Mouse (Mus musculus) liver, embryonic 14.5 days (tissue): ENCODE results near the gene Hrct1. TPM values are rescaled to one million over a fixed set of nuclear protein-coding genes. Genes with fewer than 3 reads are reported as not detected.

ENCODE experiments used
- ATAC-seq: fragments of 200-750 bp; cut with Nextera tagmentation; 2 replicates; pipeline ENCODE4 v1.8.0; 2017; ENCODE audit warnings: moderate number of reproducible peaks, mild to moderate bottlenecking, moderate library complexity; ENCODE audit not compliant: insufficient read depth
- DNase-seq, 3 experiments: peaks; one replicate each; pipeline ENCODE4 v3.0.0-alpha.2; 2012 to 2013; ENCODE audit warnings: low read depth in 3 of 3, low spot score in 3 of 3
- H3K27ac ChIP-seq: fragments of 300-500 bp; sonication (generic); 2 replicates; pipeline ENCODE4 v1.5.1; 2014; ENCODE audit warnings: moderate library complexity, mild to moderate bottlenecking, control low read depth, inconsistent platforms
- H3K27me3 ChIP-seq: fragments of 300-500 bp; sonication (generic); 2 replicates; pipeline ENCODE4 v1.6.1; 2014; ENCODE audit warnings: mild to moderate bottlenecking, low read length, moderate library complexity; ENCODE audit not compliant: control insufficient read depth, insufficient read depth
- H3K36me3 ChIP-seq: fragments of 300-500 bp; sonication (generic); replicated peaks from 2 replicates; pipeline ENCODE4 v1.6.1; 2014; ENCODE audit warnings: low read depth; ENCODE audit not compliant: control insufficient read depth, insufficient read depth
- H3K4me1 ChIP-seq, 2 experiments: fragments of 200-500 bp in 1 of 2; fragments of 300-500 bp in 1 of 2; sonication (generic) in 1 of 2; replicated peaks; 2 replicates each; pipeline ENCODE4 v1.6.1; 2012 to 2014; ENCODE audit warnings: antibody characterized with exemption in 1 of 2, inconsistent platforms in 1 of 2, low read length in 1 of 2; ENCODE audit not compliant: control insufficient read depth in 2 of 2, insufficient read depth in 2 of 2
- H3K4me2 ChIP-seq: fragments of 300-500 bp; sonication (generic); 2 replicates; pipeline ENCODE4 v1.6.1; 2014; ENCODE audit warnings: low read depth, mild to moderate bottlenecking, control low read depth, moderate library complexity
- H3K4me3 ChIP-seq, 2 experiments: fragments of 200-500 bp in 1 of 2; fragments of 300-500 bp in 1 of 2; sonication (generic) in 1 of 2; 2 replicates each; pipeline ENCODE4 v1.5.1; 2012 to 2014; ENCODE audit warnings: low read depth in 2 of 2, low read length in 2 of 2, mild to moderate bottlenecking in 2 of 2, control low read depth in 1 of 2, inconsistent platforms in 1 of 2, moderate library complexity in 1 of 2; ENCODE audit not compliant: insufficient read depth in 1 of 2
- H3K9ac ChIP-seq: fragments of 300-500 bp; sonication (generic); replicated peaks from 2 replicates; pipeline ENCODE4 v1.6.1; 2014; ENCODE audit warnings: mild to moderate bottlenecking, control low read depth, moderate library complexity
- H3K9me3 ChIP-seq: fragments of 300-500 bp; sonication (generic); 2 replicates; pipeline ENCODE4 v1.6.1; 2016; ENCODE audit warnings: low read length, mixed read lengths; ENCODE audit not compliant: control insufficient read depth
- CTCF ChIP-seq: IDR thresholded peaks from 2 replicates; pipeline ENCODE4 v1.5.1; 2016; ENCODE audit warnings: antibody characterized with exemption, low read depth, control low read depth
- EP300 ChIP-seq: IDR thresholded peaks from 2 replicates; pipeline ENCODE4 v1.6.1; 2016; ENCODE audit warnings: antibody characterized with exemption, low read depth
- WGBS: fragments of 180-500 bp; shearing (Covaris S2); extraction: QIAGEN DNeasy Blood & Tissue Kit; methylation state at CpG from one replicate; pipeline ENCODE4 v1.1.7; 2014; ENCODE audit not compliant: insufficient replicate concordance; 5-methylcytosine and 5-hydroxymethylcytosine counted together
- polyA plus RNA-seq, 2 experiments: library from polyadenylated mRNA; depleted of rRNA in 1 of 2; stranded (reverse) in 1 of 2; unstranded in 1 of 2; fragments of >200 nt; fragmentation: Nextera tagmentation in 1 of 2; extraction: Ambion mirVana in 1 of 2; gene quantifications; 2 replicates each; pipeline versions ENCODE4 v1.2.1 to v1.2.3; 2012 to 2014

Gene Hrct1
- polyA plus RNA-seq, 2 experiments, result 0.06 to 0.08 TPM

- DNase-seq, result no peak
- ATAC-seq, result no peak
- Histone ChIP-seq H3K4me1 (no peaks in the 10 kb centered on the region), H3K9me3 (no peaks in the 10 kb centered on the region), H3K4me2 (no peak within 1 kb of the TSS), H3K36me3 (no peaks in the 10 kb centered on the region), H3K27me3 (no peaks in the 10 kb centered on the region), H3K27ac (no peak within 1 kb of the TSS), H3K9ac (no peak within 1 kb of the TSS), H3K4me3 (no peak within 1 kb of the TSS)
- WGBS, result 58% methylated on average over 6 of the region's 6 CpGs
- no peak for TF ChIP-seq EP300
- no peak for TF ChIP-seq CTCF
Observed at GRCm38 (mm10) chr4:43770909-43771308, 43.9 kb downstream of the Hrct1 start, which contains the start of gene Olfr159. Gene Olfr159 (minus strand): TSS chr4:43771009.

GRCm38 (mm10) chr4:43771626-43772025, 44.6 kb downstream of the Hrct1 start:
- ATAC-seq (no peak), DNase-seq (no peak)
- TF ChIP-seq CTCF (no peak), EP300 (no peak)
- no peak overlapping the region for H3K4me3 ChIP-seq
- H3K9me3 ChIP-seq, result no peaks in the 10 kb centered on the region
- no peaks in the 10 kb centered on the region for H3K4me1 ChIP-seq
- H3K4me2 ChIP-seq, result no peak overlapping the region
- no peak overlapping the region for H3K27ac ChIP-seq
- 43% methylated on average over 6 of the region's 6 CpGs for WGBS
- no peak overlapping the region for H3K9ac ChIP-seq
- no peaks in the 10 kb centered on the region for H3K36me3 ChIP-seq
- no peaks in the 10 kb centered on the region for H3K27me3 ChIP-seq

- H3K4me1 ChIP-seq, result no peaks in the 10 kb centered on the region
- ATAC-seq (no peak), DNase-seq (no peak)
- H3K4me3 ChIP-seq, result no peak overlapping the region
- H3K27me3 ChIP-seq, result no peaks in the 10 kb centered on the region
- TF ChIP-seq CTCF (no peak), EP300 (no peak)
- H3K4me2 ChIP-seq, result no peak overlapping the region
- H3K9me3 ChIP-seq, result no peaks in the 10 kb centered on the region
- H3K9ac ChIP-seq, result no peak overlapping the region
- 28% methylated on average over 2 of the region's 2 CpGs for WGBS
- H3K27ac ChIP-seq, result no peak overlapping the region
- H3K36me3 ChIP-seq, result no peaks in the 10 kb centered on the region
Observed at GRCm38 (mm10) chr4:43772304-43772703, 45.3 kb downstream of the Hrct1 start.

Other genes with a start within 250 kb of the Hrct1 start
- 0.04 TPM in 1 of 2 replicates, not detected in the other for gene Sit1, start 243.5 kb upstream of the Hrct1 start, polyA plus RNA-seq (2012; rRNA removed)
- not detected in 2 replicates for gene Sit1, start 243.5 kb upstream of the Hrct1 start, polyA plus RNA-seq (2014; fragmentation: Nextera tagmentation; extraction: Ambion mirVana)
- 11.8 and 27.6 TPM in 2 replicates for gene Ccdc107, start 234.3 kb upstream of the Hrct1 start, polyA plus RNA-seq (2012; rRNA removed)
- 32.1 and 36.7 TPM in 2 replicates for gene Ccdc107, start 234.3 kb upstream of the Hrct1 start, polyA plus RNA-seq (2014; fragmentation: Nextera tagmentation; extraction: Ambion mirVana)
- 37.5 and 42.5 TPM in 2 replicates for gene Arhgef39, start 227.5 kb upstream of the Hrct1 start, polyA plus RNA-seq (2012; rRNA removed)
- gene Arhgef39, start 227.5 kb upstream of the Hrct1 start, polyA plus RNA-seq (2014; fragmentation: Nextera tagmentation; extraction: Ambion mirVana), result 23.4 and 24.7 TPM in 2 replicates
- gene Car9, start 220.2 kb upstream of the Hrct1 start, polyA plus RNA-seq (2012; rRNA removed), result 0.75 and 0.84 TPM in 2 replicates
- 0.32 and 0.59 TPM in 2 replicates for gene Car9, start 220.2 kb upstream of the Hrct1 start, polyA plus RNA-seq (2014; fragmentation: Nextera tagmentation; extraction: Ambion mirVana)
- gene Tpm2, start 203.4 kb upstream of the Hrct1 start, polyA plus RNA-seq (2012; rRNA removed), result 3.3 and 8.9 TPM in 2 replicates
- 12.6 and 16.1 TPM in 2 replicates for gene Tpm2, start 203.4 kb upstream of the Hrct1 start, polyA plus RNA-seq (2014; fragmentation: Nextera tagmentation; extraction: Ambion mirVana)
- 9.6 and 10.9 TPM in 2 replicates for gene Creb3, start 164.9 kb upstream of the Hrct1 start, polyA plus RNA-seq (2012; rRNA removed)
- gene Creb3, start 164.9 kb upstream of the Hrct1 start, polyA plus RNA-seq (2014; fragmentation: Nextera tagmentation; extraction: Ambion mirVana), result 21.2 and 21.7 TPM in 2 replicates
- 26.4 and 30.1 TPM in 2 replicates for gene Tln1, start 164.5 kb upstream of the Hrct1 start, polyA plus RNA-seq (2012; rRNA removed)
- 39.3 and 39.7 TPM in 2 replicates for gene Tln1, start 164.5 kb upstream of the Hrct1 start, polyA plus RNA-seq (2014; fragmentation: Nextera tagmentation; extraction: Ambion mirVana)
- gene Rgp1, start 148.5 kb upstream of the Hrct1 start, polyA plus RNA-seq (2012; rRNA removed), result 13.4 and 15.1 TPM in 2 replicates
- 11.0 and 11.4 TPM in 2 replicates for gene Rgp1, start 148.5 kb upstream of the Hrct1 start, polyA plus RNA-seq (2014; fragmentation: Nextera tagmentation; extraction: Ambion mirVana)
- gene Gba2, start 148.3 kb upstream of the Hrct1 start, polyA plus RNA-seq (2012; rRNA removed), result 12.5 and 12.7 TPM in 2 replicates
- gene Gba2, start 148.3 kb upstream of the Hrct1 start, polyA plus RNA-seq (2014; fragmentation: Nextera tagmentation; extraction: Ambion mirVana), result 10.5 and 11.9 TPM in 2 replicates
- not detected in 2 replicates for gene Msmp, start 142.7 kb upstream of the Hrct1 start, polyA plus RNA-seq (2012; rRNA removed)
- gene Msmp, start 142.7 kb upstream of the Hrct1 start, polyA plus RNA-seq (2014; fragmentation: Nextera tagmentation; extraction: Ambion mirVana), result not detected in 2 replicates
- gene Npr2, start 95.3 kb upstream of the Hrct1 start, polyA plus RNA-seq (2012; rRNA removed), result 1.7 and 1.8 TPM in 2 replicates
- gene Npr2, start 95.3 kb upstream of the Hrct1 start, polyA plus RNA-seq (2014; fragmentation: Nextera tagmentation; extraction: Ambion mirVana), result 0.72 and 0.80 TPM in 2 replicates
- 0.16 and 0.31 TPM in 2 replicates for gene Spag8, start 73.6 kb upstream of the Hrct1 start, polyA plus RNA-seq (2012; rRNA removed)
- 0.24 TPM in 1 of 2 replicates, not detected in the other for gene Spag8, start 73.6 kb upstream of the Hrct1 start, polyA plus RNA-seq (2014; fragmentation: Nextera tagmentation; extraction: Ambion mirVana)
- 29.1 and 29.2 TPM in 2 replicates for gene Hint2, start 70.7 kb upstream of the Hrct1 start, polyA plus RNA-seq (2012; rRNA removed)
- 76.8 and 77.6 TPM in 2 replicates for gene Hint2, start 70.7 kb upstream of the Hrct1 start, polyA plus RNA-seq (2014; fragmentation: Nextera tagmentation; extraction: Ambion mirVana)
- gene Tmem8b, start 58.2 kb upstream of the Hrct1 start, polyA plus RNA-seq (2012; rRNA removed), result 0.22 and 0.37 TPM in 2 replicates
- gene Tmem8b, start 58.2 kb upstream of the Hrct1 start, polyA plus RNA-seq (2014; fragmentation: Nextera tagmentation; extraction: Ambion mirVana), result 0.05 and 0.11 TPM in 2 replicates
- gene Fam221b, start 58.0 kb upstream of the Hrct1 start, polyA plus RNA-seq (2012; rRNA removed), result 0.01 and 0.02 TPM in 2 replicates
- 1.7 TPM in 2 replicates for gene Fam221b, start 58.0 kb upstream of the Hrct1 start, polyA plus RNA-seq (2014; fragmentation: Nextera tagmentation; extraction: Ambion mirVana)
- gene Olfr70, start 26.4 kb upstream of the Hrct1 start, polyA plus RNA-seq (2012; rRNA removed), result not detected in 2 replicates
- not detected in 2 replicates for gene Olfr70, start 26.4 kb upstream of the Hrct1 start, polyA plus RNA-seq (2014; fragmentation: Nextera tagmentation; extraction: Ambion mirVana)
- gene Olfr71, start 16.9 kb upstream of the Hrct1 start, polyA plus RNA-seq (2012; rRNA removed), result not detected in 2 replicates
- gene Olfr71, start 16.9 kb upstream of the Hrct1 start, polyA plus RNA-seq (2014; fragmentation: Nextera tagmentation; extraction: Ambion mirVana), result not detected in 2 replicates
- 0.01 and 0.02 TPM in 2 replicates for gene Spaar, start 2.8 kb downstream of the Hrct1 start, polyA plus RNA-seq (2012; rRNA removed)
- 0.03 TPM in 1 of 2 replicates, not detected in the other for gene Spaar, start 2.8 kb downstream of the Hrct1 start, polyA plus RNA-seq (2014; fragmentation: Nextera tagmentation; extraction: Ambion mirVana)
- gene Olfr159, start 43.8 kb downstream of the Hrct1 start, polyA plus RNA-seq (2012; rRNA removed), result not detected in 2 replicates
- gene Olfr159, start 43.8 kb downstream of the Hrct1 start, polyA plus RNA-seq (2014; fragmentation: Nextera tagmentation; extraction: Ambion mirVana), result not detected in 2 replicates
- gene Olfr156, start 96.7 kb downstream of the Hrct1 start, polyA plus RNA-seq (2012; rRNA removed), result not detected in 2 replicates
- gene Olfr156, start 96.7 kb downstream of the Hrct1 start, polyA plus RNA-seq (2014; fragmentation: Nextera tagmentation; extraction: Ambion mirVana), result not detected in 2 replicates
- gene Olfr157, start 113.0 kb downstream of the Hrct1 start, polyA plus RNA-seq (2012; rRNA removed), result not detected in 2 replicates
- gene Olfr157, start 113.0 kb downstream of the Hrct1 start, polyA plus RNA-seq (2014; fragmentation: Nextera tagmentation; extraction: Ambion mirVana), result not detected in 2 replicates
- gene Olfr155, start 124.4 kb downstream of the Hrct1 start, polyA plus RNA-seq (2012; rRNA removed), result not detected in 2 replicates
- gene Olfr155, start 124.4 kb downstream of the Hrct1 start, polyA plus RNA-seq (2014; fragmentation: Nextera tagmentation; extraction: Ambion mirVana), result not detected in 2 replicates
- gene Reck, start 148.3 kb downstream of the Hrct1 start, polyA plus RNA-seq (2012; rRNA removed), result 1.2 and 1.7 TPM in 2 replicates
- gene Reck, start 148.3 kb downstream of the Hrct1 start, polyA plus RNA-seq (2014; fragmentation: Nextera tagmentation; extraction: Ambion mirVana), result 1.6 and 2.0 TPM in 2 replicates
- 17.1 and 19.2 TPM in 2 replicates for gene Glipr2, start 230.2 kb downstream of the Hrct1 start, polyA plus RNA-seq (2012; rRNA removed)
- 46.6 and 48.8 TPM in 2 replicates for gene Glipr2, start 230.2 kb downstream of the Hrct1 start, polyA plus RNA-seq (2014; fragmentation: Nextera tagmentation; extraction: Ambion mirVana)